Mouse (Mus musculus) liver, embryonic 14.5 days (tissue): ENCODE measurements around the gene Fam98a. TPM values are rescaled to one million over a fixed set of nuclear protein-coding genes. Genes with fewer than 3 reads are reported as not detected.

Experiments used
- ATAC-seq: fragments of 200-750 bp; cut with Nextera tagmentation; 2 replicates; pipeline ENCODE4 v1.8.0; 2017; ENCODE audit warnings: moderate number of reproducible peaks, mild to moderate bottlenecking, moderate library complexity; ENCODE audit not compliant: insufficient read depth
- DNase-seq, 3 experiments: peaks; one replicate each; pipeline ENCODE4 v3.0.0-alpha.2; 2012 to 2013; ENCODE audit warnings: low read depth in 3 of 3, low spot score in 3 of 3
- H3K27ac ChIP-seq: fragments of 300-500 bp; sonication (generic); 2 replicates; pipeline ENCODE4 v1.5.1; 2014; ENCODE audit warnings: moderate library complexity, mild to moderate bottlenecking, control low read depth, inconsistent platforms
- H3K27me3 ChIP-seq: fragments of 300-500 bp; sonication (generic); 2 replicates; pipeline ENCODE4 v1.6.1; 2014; ENCODE audit warnings: mild to moderate bottlenecking, low read length, moderate library complexity; ENCODE audit not compliant: control insufficient read depth, insufficient read depth
- H3K36me3 ChIP-seq: fragments of 300-500 bp; sonication (generic); replicated peaks from 2 replicates; pipeline ENCODE4 v1.6.1; 2014; ENCODE audit warnings: low read depth; ENCODE audit not compliant: control insufficient read depth, insufficient read depth
- H3K4me1 ChIP-seq, 2 experiments: fragments of 200-500 bp in 1 of 2; fragments of 300-500 bp in 1 of 2; sonication (generic) in 1 of 2; replicated peaks; 2 replicates each; pipeline ENCODE4 v1.6.1; 2012 to 2014; ENCODE audit warnings: antibody characterized with exemption in 1 of 2, inconsistent platforms in 1 of 2, low read length in 1 of 2; ENCODE audit not compliant: control insufficient read depth in 2 of 2, insufficient read depth in 2 of 2
- H3K4me2 ChIP-seq: fragments of 300-500 bp; sonication (generic); 2 replicates; pipeline ENCODE4 v1.6.1; 2014; ENCODE audit warnings: low read depth, mild to moderate bottlenecking, control low read depth, moderate library complexity
- H3K4me3 ChIP-seq, 2 experiments: fragments of 200-500 bp in 1 of 2; fragments of 300-500 bp in 1 of 2; sonication (generic) in 1 of 2; 2 replicates each; pipeline ENCODE4 v1.5.1; 2012 to 2014; ENCODE audit warnings: low read depth in 2 of 2, low read length in 2 of 2, mild to moderate bottlenecking in 2 of 2, control low read depth in 1 of 2, inconsistent platforms in 1 of 2, moderate library complexity in 1 of 2; ENCODE audit not compliant: insufficient read depth in 1 of 2
- H3K9ac ChIP-seq: fragments of 300-500 bp; sonication (generic); replicated peaks from 2 replicates; pipeline ENCODE4 v1.6.1; 2014; ENCODE audit warnings: mild to moderate bottlenecking, control low read depth, moderate library complexity
- H3K9me3 ChIP-seq: fragments of 300-500 bp; sonication (generic); 2 replicates; pipeline ENCODE4 v1.6.1; 2016; ENCODE audit warnings: low read length, mixed read lengths; ENCODE audit not compliant: control insufficient read depth
- CTCF ChIP-seq: IDR thresholded peaks from 2 replicates; pipeline ENCODE4 v1.5.1; 2016; ENCODE audit warnings: antibody characterized with exemption, low read depth, control low read depth
- EP300 ChIP-seq: IDR thresholded peaks from 2 replicates; pipeline ENCODE4 v1.6.1; 2016; ENCODE audit warnings: antibody characterized with exemption, low read depth
- WGBS: fragments of 180-500 bp; shearing (Covaris S2); extraction: QIAGEN DNeasy Blood & Tissue Kit; methylation state at CpG from one replicate; pipeline ENCODE4 v1.1.7; 2014; ENCODE audit not compliant: insufficient replicate concordance; 5-methylcytosine and 5-hydroxymethylcytosine counted together
- polyA plus RNA-seq, 2 experiments: library from polyadenylated mRNA; depleted of rRNA in 1 of 2; stranded (reverse) in 1 of 2; unstranded in 1 of 2; fragments of >200 nt; fragmentation: Nextera tagmentation in 1 of 2; extraction: Ambion mirVana in 1 of 2; gene quantifications; 2 replicates each; pipeline versions ENCODE4 v1.2.1 to v1.2.3; 2012 to 2014

Fam98a gene
- 13.1 and 17.9 TPM in 2 replicates for polyA plus RNA-seq (2012; rRNA removed)
- 6.0 and 6.1 TPM in 2 replicates for polyA plus RNA-seq (2014; fragmentation: Nextera tagmentation; extraction: Ambion mirVana)

- WGBS, result under 1% methylated on average over 53 of the region's 56 CpGs
- peak within 1 kb of the TSS; percentile 89 for H3K9ac ChIP-seq
- peak; percentile 95 for ATAC-seq
- H3K36me3 ChIP-seq, result peaks cover 4% of the 10 kb centered on the region
- peaks cover 0 to 9% of the 10 kb centered on the region in 2 experiments; a peak in 3 of 4 replicates for H3K4me1 ChIP-seq
- peak; percentile 91 to 94 (median 92) for DNase-seq
- TF ChIP-seq EP300 (no peak), CTCF (peak; percentile 90)
- H3K4me3 ChIP-seq, result peak within 1 kb of the TSS; percentile 85 to 89
- H3K4me2 ChIP-seq, result peak within 1 kb of the TSS; percentile 88
- no peaks in the 10 kb centered on the region for H3K9me3 ChIP-seq
- no peaks in the 10 kb centered on the region for H3K27me3 ChIP-seq
- H3K27ac ChIP-seq, result no peak within 1 kb of the TSS; the same call in 1 of the 2 replicates
These were observed at the start of gene Fam98a for GRCm38 (mm10) chr17:75551512-75552400. Fam98a (minus strand) TSS chr17:75551946.

- Histone ChIP-seq H3K27ac (no peak overlapping the region), H3K4me2 (no peak overlapping the region), H3K4me1 (no peaks in the 10 kb centered on the region), H3K9ac (no peak overlapping the region), H3K27me3 (no peaks in the 10 kb centered on the region), H3K4me3 (no peak overlapping the region), H3K9me3 (no peaks in the 10 kb centered on the region), H3K36me3 (no peaks in the 10 kb centered on the region)
- TF ChIP-seq CTCF (no peak), EP300 (no peak)
- WGBS, result 47% methylated on average over 3 of the region's 3 CpGs
- DNase-seq (peak in 1 of 3 experiments; percentile 20), ATAC-seq (0 out of 2 replicates have a peak, but pooled peaks have one; percentile 28)
These were observed 46.9 kb upstream of the Fam98a start for GRCm38 (mm10) chr17:75598652-75599051.

- Histone ChIP-seq H3K36me3 (no peaks in the 10 kb centered on the region), H3K9me3 (no peaks in the 10 kb centered on the region), H3K4me2 (no peak overlapping the region), H3K27ac (no peak overlapping the region), H3K9ac (no peak overlapping the region), H3K4me1 (no peaks in the 10 kb centered on the region), H3K4me3 (no peak overlapping the region), H3K27me3 (no peaks in the 10 kb centered on the region)
- ATAC-seq, result no peak
- WGBS, result 36% methylated on average over 1 of the region's 1 CpGs
- no peak for DNase-seq
- TF ChIP-seq CTCF, result no peak
- no peak for TF ChIP-seq EP300
These were observed 31.0 kb upstream of the Fam98a start for GRCm38 (mm10) chr17:75582738-75583137.

- no peak for TF ChIP-seq CTCF
- no peak for TF ChIP-seq EP300
- DNase-seq (no peak), ATAC-seq (no peak)
- Histone ChIP-seq H3K4me1 (no peaks in the 10 kb centered on the region), H3K9ac (no peak overlapping the region), H3K27me3 (no peaks in the 10 kb centered on the region), H3K4me2 (no peak overlapping the region), H3K4me3 (no peak overlapping the region), H3K9me3 (no peaks in the 10 kb centered on the region), H3K27ac (no peak overlapping the region), H3K36me3 (no peaks in the 10 kb centered on the region)
- WGBS, result 60% methylated on average over 7 of the region's 7 CpGs
These were observed 23.9 kb upstream of the Fam98a start for GRCm38 (mm10) chr17:75575608-75576007.

- no peaks in the 10 kb centered on the region for H3K9me3 ChIP-seq
- no peak overlapping the region for H3K27ac ChIP-seq
- no peaks in the 10 kb centered on the region for H3K27me3 ChIP-seq
- no peaks in the 10 kb centered on the region for H3K4me1 ChIP-seq
- H3K36me3 ChIP-seq, result no peaks in the 10 kb centered on the region
- no peak overlapping the region for H3K9ac ChIP-seq
- H3K4me3 ChIP-seq, result no peak overlapping the region
- DNase-seq (no peak), ATAC-seq (no peak)
- WGBS, result 76% methylated on average over 2 of the region's 2 CpGs
- no peak overlapping the region for H3K4me2 ChIP-seq
- no peak for TF ChIP-seq EP300
- TF ChIP-seq CTCF, result no peak
These were observed 6.3 kb upstream of the Fam98a start for GRCm38 (mm10) chr17:75558041-75558440.
